ENCODE assay signal across 33 mouse cellular contexts in the genomic region with DNA sequence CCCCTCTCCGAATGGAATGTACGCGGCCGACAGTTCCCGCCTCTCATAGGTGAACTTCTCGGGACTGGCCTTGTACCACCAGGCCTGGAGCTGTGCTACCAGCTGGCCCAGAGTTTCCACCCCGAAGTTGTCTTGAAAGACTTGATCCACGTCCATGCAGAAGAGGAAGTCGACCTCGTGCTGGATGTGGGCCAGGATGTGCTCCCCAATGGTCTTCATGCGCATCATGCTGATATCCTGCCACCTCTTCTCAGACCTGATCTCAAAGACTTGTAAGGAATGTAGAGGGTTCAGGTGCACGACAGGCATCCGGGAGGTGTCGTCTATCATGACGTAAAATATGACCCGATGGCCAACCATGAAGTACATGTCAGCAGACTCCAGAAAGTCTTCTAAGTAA. TPM values are rescaled to one million over a fixed set of nuclear protein-coding genes. Genes with fewer than 3 reads are reported as not detected.
DNase-seq lines count a peak whose midpoint lies in the region; ATAC-seq and TF ChIP-seq lines count a peak whose summit lies in the region.
"Had no signal": no experiment of that assay in that cellular context is flagged by ENCODE, and none has a peak within 500 bp of the region (broad histone marks: within the 10 kb centered on the region; RNA-seq: fewer than 3 reads in every experiment).

No protein-coding gene starts in this region.

- H3K79me2 ChIP-seq in MEL (ENCODE audit: control insufficient read depth, insufficient read depth, low read length, poor library complexity), result no peaks in the 10 kb centered on the region

- peak; percentile 45 for DNase-seq in forebrain, embryonic 11.5 days (ENCODE audit: low spot score)
- DNase-seq in forebrain, postnatal 0 days, result no peak
- DNase-seq in intestine, embryonic 14.5 days (ENCODE audit: low spot score), result peak; percentile 23
- peak; percentile 43 for DNase-seq in testis, postnatal 10 days (ENCODE audit: low spot score)
- DNase-seq in testis, postnatal 14 days (ENCODE audit: low spot score), result no peak
- peak; percentile 74 for DNase-seq in MEL (ENCODE audit: low read depth, low spot score)
- DNase-seq in frontal cortex, postnatal 25 days (ENCODE audit: low spot score in 2 of 2), result no peak
- DNase-seq: adrenal gland, adult 2 months; adrenal gland, postnatal 14 days; cerebellum, adult 11 months; cerebellum, adult 2 months; cerebellum, adult 9-11 months; cerebellum, postnatal 25 days; gastrocnemius, adult 2 months; gastrocnemius, postnatal 14 days; heart, adult 2 months had no signal

- no peak overlapping the region for H3K4me2 ChIP-seq in forebrain, embryonic 11.5 days (ENCODE audit: low read depth, low read length, severe bottlenecking)
- no peak overlapping the region for H3K4me2 ChIP-seq in forebrain, postnatal 0 days (ENCODE audit: low read depth)
- H3K4me2 ChIP-seq in intestine, embryonic 14.5 days (ENCODE audit: low read length), result no peak overlapping the region
- no peak overlapping the region for H3K4me2 ChIP-seq in intestine, postnatal 0 days (replicated peaks; ENCODE audit: low read depth)
- H3K4me2 ChIP-seq: embryonic facial prominence, embryonic 12.5 days; embryonic facial prominence, embryonic 15.5 days; forebrain, embryonic 12.5 days; forebrain, embryonic 15.5 days; heart, embryonic 11.5 days; hindbrain, embryonic 13.5 days had no signal

- H3K9ac ChIP-seq in forebrain, embryonic 11.5 days (ENCODE audit: low read length), result no peak overlapping the region
- no peak overlapping the region for H3K9ac ChIP-seq in forebrain, postnatal 0 days
- no peak overlapping the region for H3K9ac ChIP-seq in intestine, embryonic 14.5 days (ENCODE audit: low read length)
- no peak overlapping the region for H3K9ac ChIP-seq in intestine, postnatal 0 days (ENCODE audit: low read depth, low read length)
- no peak overlapping the region for H3K9ac ChIP-seq in MEL (ENCODE audit: control insufficient read depth, low read depth, low read length, poor library complexity, severe bottlenecking)
- H3K9ac ChIP-seq: embryonic facial prominence, embryonic 12.5 days; embryonic facial prominence, embryonic 15.5 days; forebrain, embryonic 12.5 days; forebrain, embryonic 15.5 days; hindbrain, embryonic 13.5 days had no signal

- no peak for ATAC-seq in forebrain, embryonic 11.5 days (replicated peaks; ENCODE audit: low FRiP score)
- ATAC-seq in forebrain, postnatal 0 days, result no peak
- ATAC-seq in intestine, embryonic 14.5 days (replicated peaks; ENCODE audit: low FRiP score, low TSS enrichment, low read depth), result no peak
- ATAC-seq in intestine, postnatal 0 days, result no peak
- ATAC-seq: forebrain, embryonic 15.5 days; hindbrain, embryonic 16.5 days; Patski had no signal

- no peaks in the 10 kb centered on the region for H3K27me3 ChIP-seq in forebrain, embryonic 11.5 days (ENCODE audit: control insufficient read depth, insufficient read depth, low read length)
- H3K27me3 ChIP-seq in forebrain, postnatal 0 days (ENCODE audit: insufficient read depth, low read length), result no peaks in the 10 kb centered on the region
- H3K27me3 ChIP-seq in intestine, embryonic 14.5 days (replicated peaks; ENCODE audit: control insufficient read depth, insufficient read depth, low read length), result no peaks in the 10 kb centered on the region
- H3K27me3 ChIP-seq in intestine, postnatal 0 days (replicated peaks; ENCODE audit: control insufficient read depth, insufficient read depth, low read length), result no peaks in the 10 kb centered on the region
- H3K27me3 ChIP-seq in MEL (ENCODE audit: control insufficient read depth in 1 of 2, insufficient read depth in 2 of 2, low read length in 2 of 2), result no peaks in the 10 kb centered on the region
- H3K27me3 ChIP-seq: embryonic facial prominence, embryonic 12.5 days; embryonic facial prominence, embryonic 15.5 days; forebrain, embryonic 12.5 days; forebrain, embryonic 15.5 days; hindbrain, embryonic 13.5 days; Patski had no signal

- no peaks in the 10 kb centered on the region for H3K36me3 ChIP-seq in forebrain, embryonic 11.5 days (ENCODE audit: control insufficient read depth, insufficient read depth, low read length)
- no peaks in the 10 kb centered on the region for H3K36me3 ChIP-seq in forebrain, postnatal 0 days (ENCODE audit: insufficient read depth)
- peaks cover 18% of the 10 kb centered on the region; the same call in 1 of the 2 replicates for H3K36me3 ChIP-seq in intestine, embryonic 14.5 days (ENCODE audit: control insufficient read depth, insufficient read depth, low read length)
- H3K36me3 ChIP-seq in intestine, postnatal 0 days (ENCODE audit: control insufficient read depth, insufficient read depth), result no peaks in the 10 kb centered on the region
- peaks cover 0 to 6% of the 10 kb centered on the region in 2 experiments; a peak in 3 of 4 replicates for H3K36me3 ChIP-seq in MEL (ENCODE audit: control insufficient read depth in 1 of 2, insufficient read depth in 2 of 2, low read length in 2 of 2)
- H3K36me3 ChIP-seq: forebrain, embryonic 12.5 days; forebrain, embryonic 15.5 days; hindbrain, embryonic 10.5 days; hindbrain, embryonic 13.5 days had no signal

- WGBS in forebrain, embryonic 11.5 days, result 95% methylated on average over 16 of the region's 16 CpGs
- 93% methylated on average over 16 of the region's 16 CpGs for WGBS in forebrain, postnatal 0 days
- WGBS in intestine, embryonic 14.5 days, result 92% methylated on average over 16 of the region's 16 CpGs
- WGBS in intestine, postnatal 0 days, result 89% methylated on average over 16 of the region's 16 CpGs

- H3K27ac ChIP-seq in forebrain, embryonic 11.5 days (ENCODE audit: low read depth, low read length), result no peak overlapping the region
- no peak overlapping the region for H3K27ac ChIP-seq in forebrain, postnatal 0 days (ENCODE audit: low read depth, low read length)
- H3K27ac ChIP-seq in intestine, embryonic 14.5 days (ENCODE audit: low read depth), result no peak overlapping the region
- H3K27ac ChIP-seq in intestine, postnatal 0 days (ENCODE audit: low read depth, low read length), result no peak overlapping the region
- H3K27ac ChIP-seq in MEL (ENCODE audit: control insufficient read depth, low read depth, low read length), result no peak overlapping the region
- H3K27ac ChIP-seq: embryonic facial prominence, embryonic 12.5 days; embryonic facial prominence, embryonic 15.5 days; forebrain, embryonic 12.5 days; forebrain, embryonic 15.5 days; gastrocnemius, adult 2 months; heart, adult 2 months; hindbrain, embryonic 10.5 days; hindbrain, embryonic 13.5 days had no signal

- H3K9me3 ChIP-seq in forebrain, embryonic 11.5 days (ENCODE audit: control insufficient read depth, low read length), result no peaks in the 10 kb centered on the region
- H3K9me3 ChIP-seq in forebrain, postnatal 0 days (ENCODE audit: low read length), result no peaks in the 10 kb centered on the region
- no peaks in the 10 kb centered on the region for H3K9me3 ChIP-seq in intestine, embryonic 14.5 days (ENCODE audit: control insufficient read depth, low read length)
- H3K9me3 ChIP-seq in intestine, postnatal 0 days (ENCODE audit: control insufficient read depth), result no peaks in the 10 kb centered on the region
- no peaks in the 10 kb centered on the region for H3K9me3 ChIP-seq in MEL (replicated peaks; ENCODE audit: insufficient read depth, low read length)
- H3K9me3 ChIP-seq: embryonic facial prominence, embryonic 12.5 days; embryonic facial prominence, embryonic 15.5 days; forebrain, embryonic 12.5 days; forebrain, embryonic 15.5 days; hindbrain, embryonic 10.5 days; hindbrain, embryonic 13.5 days had no signal

- TF ChIP-seq POLR2A in MEL (IDR thresholded peaks at IDR 0.05; ENCODE audit: control insufficient read depth in 1 of 2, insufficient read depth in 1 of 2, low read depth in 1 of 2, low read length in 2 of 2, poor library complexity in 1 of 2), result no peak

- TF ChIP-seq RAD21 in MEL (IDR thresholded peaks at IDR 0.05; ENCODE audit: low read depth, low read length), result no peak

- no peak for TF ChIP-seq EP300 in MEL (IDR thresholded peaks at IDR 0.05; ENCODE audit: low read depth in 1 of 2, low read length in 2 of 2)

- no peak overlapping the region for H3K4me3 ChIP-seq in forebrain, embryonic 11.5 days (ENCODE audit: low read depth, low read length)
- H3K4me3 ChIP-seq in forebrain, postnatal 0 days (ENCODE audit: low read depth, low read length), result no peak overlapping the region
- no peak overlapping the region for H3K4me3 ChIP-seq in intestine, embryonic 14.5 days (ENCODE audit: low read depth, low read length)
- no peak overlapping the region for H3K4me3 ChIP-seq in intestine, postnatal 0 days (ENCODE audit: low read depth, low read length)
- no peak overlapping the region for H3K4me3 ChIP-seq in MEL (ENCODE audit: control insufficient read depth in 1 of 2, insufficient read depth in 1 of 2, low read depth in 2 of 2, low read length in 2 of 2)
- H3K4me3 ChIP-seq: embryonic facial prominence, embryonic 12.5 days; embryonic facial prominence, embryonic 15.5 days; forebrain, embryonic 12.5 days; forebrain, embryonic 15.5 days; gastrocnemius, adult 2 months; heart, adult 2 months; hindbrain, embryonic 10.5 days; hindbrain, embryonic 13.5 days had no signal

- TF ChIP-seq CTCF in forebrain, postnatal 0 days (IDR thresholded peaks at IDR 0.05; ENCODE audit: low read depth), result no peak
- TF ChIP-seq CTCF in intestine, postnatal 0 days (IDR thresholded peaks at IDR 0.05; ENCODE audit: low read depth), result no peak
- TF ChIP-seq CTCF in MEL (IDR thresholded peaks at IDR 0.05 in 2 of 3, conservative IDR thresholded peaks at IDR 0.05 in 1 of 3; ENCODE audit: control insufficient read depth in 1 of 3, insufficient read depth in 1 of 3, low read depth in 2 of 3, low read length in 3 of 3, poor library complexity in 1 of 3, severe bottlenecking in 1 of 3), result no peak

- no peaks in the 10 kb centered on the region for H3K4me1 ChIP-seq in forebrain, embryonic 11.5 days (replicated peaks; ENCODE audit: control insufficient read depth, insufficient read depth, low read length)
- no peaks in the 10 kb centered on the region for H3K4me1 ChIP-seq in forebrain, postnatal 0 days (ENCODE audit: insufficient read depth)
- no peaks in the 10 kb centered on the region for H3K4me1 ChIP-seq in intestine, embryonic 14.5 days (replicated peaks; ENCODE audit: control insufficient read depth, insufficient read depth, low read length)
- H3K4me1 ChIP-seq in intestine, postnatal 0 days (replicated peaks; ENCODE audit: control insufficient read depth, insufficient read depth, low read length), result no peaks in the 10 kb centered on the region; the same call in 1 of the 2 replicates
- H3K4me1 ChIP-seq in MEL (ENCODE audit: control insufficient read depth in 1 of 2, insufficient read depth in 2 of 2, low read length in 2 of 2), result peaks cover 0 to 22% of the 10 kb centered on the region in 2 experiments; a peak in 3 of 4 replicates
- H3K4me1 ChIP-seq: embryonic facial prominence, embryonic 12.5 days; forebrain, embryonic 12.5 days; forebrain, embryonic 15.5 days; hindbrain, embryonic 13.5 days had no signal

RNA-seq across cellular contexts. Expression of gene 4930402F06Rik, which starts 5.4 kb away (rescaled TPM):
- polyA plus RNA-seq in forebrain, embryonic 11.5 days (2014; fragmentation: Nextera tagmentation; extraction: Ambion mirVana), result not detected in 2 replicates
- total RNA-seq in forebrain, postnatal 0 days (2014; rRNA removed), result not detected in 2 replicates
- not detected in 2 replicates for polyA plus RNA-seq in forebrain, postnatal 0 days (2015; fragmentation: Nextera tagmentation; extraction: Ambion mirVana)
- not detected in 2 replicates for polyA plus RNA-seq in intestine, embryonic 14.5 days (2014; fragmentation: Nextera tagmentation; extraction: Ambion mirVana)
- not detected in 2 replicates for polyA plus RNA-seq in intestine, postnatal 0 days (2015; fragmentation: Nextera tagmentation; extraction: Ambion mirVana)
- total RNA-seq in MEL (2012; rRNA removed), result not detected in 2 replicates
- not detected for polyA plus RNA-seq in MEL (2012; ENCODE audit: insufficient read depth in 1 of 2, insufficient read length in 2 of 2, low read depth in 1 of 2, low replicate concordance in 2 of 2, missing spikeins in 1 of 2)
- total RNA-seq: adrenal gland, adult 2 months; adrenal gland, postnatal 14 days; adrenal gland, postnatal 4 days; common myeloid progenitor, adult 5-6 weeks; ES-E14; gastrocnemius, adult 2 months; gastrocnemius, postnatal 14 days; gastrocnemius, postnatal 4 days; heart, adult 2 months; heart, postnatal 25 days had no signal
- polyA plus RNA-seq: adrenal gland, adult 2 months; cerebellum, adult 2 months; embryonic facial prominence, embryonic 12.5 days; embryonic facial prominence, embryonic 15.5 days; forebrain, embryonic 12.5 days; forebrain, embryonic 15.5 days; heart, adult 2 months; heart, embryonic 11.5 days; heart, embryonic 14.5 days; heart, postnatal 0 days; hindbrain, embryonic 10.5 days; hindbrain, embryonic 13.5 days; hindbrain, embryonic 16.5 days; Patski had no signal

RNA-seq across cellular contexts. Expression of gene 4930568D16Rik, which starts 34.9 kb away (rescaled TPM):
- polyA plus RNA-seq in forebrain, embryonic 11.5 days (2014; fragmentation: Nextera tagmentation; extraction: Ambion mirVana), result not detected in 2 replicates
- not detected in 2 replicates for total RNA-seq in forebrain, postnatal 0 days (2014; rRNA removed)
- not detected in 2 replicates for polyA plus RNA-seq in forebrain, postnatal 0 days (2015; fragmentation: Nextera tagmentation; extraction: Ambion mirVana)
- not detected in 2 replicates for polyA plus RNA-seq in intestine, embryonic 14.5 days (2014; fragmentation: Nextera tagmentation; extraction: Ambion mirVana)
- not detected in 2 replicates for polyA plus RNA-seq in intestine, postnatal 0 days (2015; fragmentation: Nextera tagmentation; extraction: Ambion mirVana)
- not detected in 2 replicates for total RNA-seq in MEL (2012; rRNA removed)
- not detected for polyA plus RNA-seq in MEL (2012; ENCODE audit: insufficient read depth in 1 of 2, insufficient read length in 2 of 2, low read depth in 1 of 2, low replicate concordance in 2 of 2, missing spikeins in 1 of 2)
- total RNA-seq: adrenal gland, adult 2 months; adrenal gland, postnatal 14 days; adrenal gland, postnatal 4 days; common myeloid progenitor, adult 5-6 weeks; ES-E14; gastrocnemius, adult 2 months; gastrocnemius, postnatal 14 days; gastrocnemius, postnatal 4 days; heart, adult 2 months; heart, postnatal 25 days had no signal
- polyA plus RNA-seq: adrenal gland, adult 2 months; cerebellum, adult 2 months; embryonic facial prominence, embryonic 12.5 days; embryonic facial prominence, embryonic 15.5 days; forebrain, embryonic 12.5 days; forebrain, embryonic 15.5 days; heart, adult 2 months; heart, embryonic 11.5 days; heart, embryonic 14.5 days; heart, postnatal 0 days; hindbrain, embryonic 10.5 days; hindbrain, embryonic 13.5 days; hindbrain, embryonic 16.5 days; Patski had no signal

Comparison
In these comparisons a context has a peak if more than half of its experiments do, and no peak if none do; other contexts are left out.
1. DNase-seq: peak in forebrain, embryonic 11.5 days (single experiment), intestine, embryonic 14.5 days (single experiment), testis, postnatal 10 days (single experiment) and MEL (single experiment); none in forebrain, postnatal 0 days (single experiment), testis, postnatal 14 days (single experiment) and frontal cortex, postnatal 25 days (0 of 2).